Mouse (Mus musculus): ENCODE measurements around the gene Oxa1l.
A peak's percentile ranks its signal among the peaks of the same experiment; 100 is the strongest.

Gene Oxa1l

GRCm38 (mm10) chr14:54409057-54409645, 48.5 kb downstream of the Oxa1l start:
- DNase-seq (ENCODE audit: inconsistent age in 2 of 2, low spot score in 1 of 2), result no peak

- no peak for DNase-seq (ENCODE audit: inconsistent age in 2 of 2, low spot score in 1 of 2)
Measured at GRCm38 (mm10) chr14:54409980-54410810, 49.6 kb downstream of the Oxa1l start.

- no peak for DNase-seq (ENCODE audit: inconsistent age in 2 of 2, low spot score in 1 of 2)
Measured at GRCm38 (mm10) chr14:54412000-54412576, 51.5 kb downstream of the Oxa1l start.

GRCm38 (mm10) chr14:54412629-54413170, 52.1 kb downstream of the Oxa1l start:
- peak; percentile 55 to 88 for DNase-seq (ENCODE audit: inconsistent age in 2 of 2, low spot score in 1 of 2)

GRCm38 (mm10) chr14:54413877-54414700, 53.5 kb downstream of the Oxa1l start:
- DNase-seq (ENCODE audit: inconsistent age in 2 of 2, low spot score in 1 of 2), result peak; percentile 34 to 58

- DNase-seq (ENCODE audit: inconsistent age in 2 of 2, low spot score in 1 of 2), result no peak
Measured at GRCm38 (mm10) chr14:54415241-54416020, 54.8 kb downstream of the Oxa1l start.

GRCm38 (mm10) chr14:54416229-54416775, 55.7 kb downstream of the Oxa1l start:
- DNase-seq (ENCODE audit: inconsistent age in 2 of 2, low spot score in 1 of 2), result no peak

- no peak for DNase-seq (ENCODE audit: inconsistent age in 2 of 2, low spot score in 1 of 2)
Measured at GRCm38 (mm10) chr14:54416830-54417229, 56.2 kb downstream of the Oxa1l start.

- DNase-seq (ENCODE audit: inconsistent age in 2 of 2, low spot score in 1 of 2), result peak; percentile 30 to 55
Measured at GRCm38 (mm10) chr14:54417623-54418081, 57.0 kb downstream of the Oxa1l start, which contains the start of gene Slc7a7. Slc7a7 (minus strand) TSS chr14:54417780.
